In the genomic region with DNA sequence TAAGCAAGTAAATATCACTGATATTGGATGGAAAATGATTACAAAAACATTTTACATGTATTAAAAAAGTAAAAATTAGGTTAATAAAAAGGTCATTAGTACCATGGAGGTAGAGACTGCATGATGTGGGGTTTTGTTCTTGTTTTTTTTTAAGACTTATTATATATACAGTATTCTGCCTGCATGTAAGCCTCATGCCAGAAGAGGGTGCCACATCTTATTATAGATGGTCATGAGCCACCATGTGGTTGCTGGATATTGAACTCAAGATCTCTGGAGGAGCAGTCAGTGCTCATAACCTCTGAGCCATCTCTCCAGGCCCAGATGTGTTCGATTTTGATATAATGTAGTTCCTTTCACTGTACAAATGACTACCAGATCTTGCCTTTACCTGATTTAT, we compare ENCODE assay signal across 22 mouse cellular contexts. TPM values are rescaled to one million over a fixed set of nuclear protein-coding genes. Genes with fewer than 3 reads are reported as not detected.
DNase-seq lines count a peak whose midpoint lies in the region; ATAC-seq and TF ChIP-seq lines count a peak whose summit lies in the region.
"Had no signal": no experiment of that assay in that cellular context is flagged by ENCODE, and none has a peak within 500 bp of the region (broad histone marks: within the 10 kb centered on the region; RNA-seq: fewer than 3 reads in every experiment).

No protein-coding gene starts in this region.

- no peak overlapping the region for H3K4me3 ChIP-seq in kidney, postnatal 0 days (replicated peaks; ENCODE audit: low read depth, low read length)
- H3K4me3 ChIP-seq in kidney, embryonic 14.5 days (ENCODE audit: low read length), result no peak overlapping the region
- no peak overlapping the region for H3K4me3 ChIP-seq in hindbrain, embryonic 14.5 days (replicated peaks; ENCODE audit: low read length)
- H3K4me3 ChIP-seq: liver, embryonic 13.5 days; midbrain, embryonic 13.5 days; myocyte had no signal

- no peak for ATAC-seq in kidney, postnatal 0 days (replicated peaks; ENCODE audit: low FRiP score, low read depth)
- ATAC-seq in kidney, embryonic 14.5 days (ENCODE audit: low FRiP score, low TSS enrichment), result no peak
- no peak for ATAC-seq in hindbrain, embryonic 14.5 days (ENCODE audit: low FRiP score)
- ATAC-seq: hindbrain, embryonic 16.5 days; midbrain, embryonic 13.5 days had no signal

- peak; percentile 48 for TF ChIP-seq CTCF in kidney, postnatal 0 days (IDR thresholded peaks at IDR 0.05; ENCODE audit: low read depth)

- H3K9ac ChIP-seq in kidney, postnatal 0 days (ENCODE audit: low read depth, low read length), result no peak overlapping the region
- H3K9ac ChIP-seq in kidney, embryonic 14.5 days (ENCODE audit: low read depth, low read length), result no peak overlapping the region
- no peak overlapping the region for H3K9ac ChIP-seq in hindbrain, embryonic 14.5 days
- H3K9ac ChIP-seq: liver, embryonic 13.5 days; midbrain, embryonic 13.5 days had no signal

- no peak overlapping the region for H3K27ac ChIP-seq in kidney, postnatal 0 days
- H3K27ac ChIP-seq in kidney, embryonic 14.5 days (ENCODE audit: low read depth, low read length), result no peak overlapping the region
- H3K27ac ChIP-seq in hindbrain, embryonic 14.5 days, result no peak overlapping the region
- H3K27ac ChIP-seq: liver, embryonic 13.5 days; midbrain, embryonic 13.5 days had no signal

- H3K9me3 ChIP-seq in kidney, postnatal 0 days (replicated peaks; ENCODE audit: low read length), result no peaks in the 10 kb centered on the region
- H3K9me3 ChIP-seq in kidney, embryonic 14.5 days (ENCODE audit: control insufficient read depth, low read length), result no peaks in the 10 kb centered on the region
- no peaks in the 10 kb centered on the region for H3K9me3 ChIP-seq in hindbrain, embryonic 14.5 days (ENCODE audit: control insufficient read depth, low read length)
- H3K9me3 ChIP-seq: liver, embryonic 13.5 days; midbrain, embryonic 13.5 days had no signal

- no peaks in the 10 kb centered on the region for H3K27me3 ChIP-seq in kidney, postnatal 0 days (ENCODE audit: insufficient read depth, low read length)
- no peaks in the 10 kb centered on the region for H3K27me3 ChIP-seq in kidney, embryonic 14.5 days (ENCODE audit: control insufficient read depth, insufficient read depth, low read length)
- peaks cover 5% of the 10 kb centered on the region; the same call in 1 of the 2 replicates for H3K27me3 ChIP-seq in hindbrain, embryonic 14.5 days (ENCODE audit: control insufficient read depth, insufficient read depth, low read length)
- H3K27me3 ChIP-seq: liver, embryonic 13.5 days had no signal

- no peak overlapping the region for H3K4me2 ChIP-seq in kidney, postnatal 0 days (ENCODE audit: low read length)
- no peak overlapping the region for H3K4me2 ChIP-seq in kidney, embryonic 14.5 days (replicated peaks; ENCODE audit: low read depth, low read length)
- no peak overlapping the region for H3K4me2 ChIP-seq in hindbrain, embryonic 14.5 days (replicated peaks)
- H3K4me2 ChIP-seq: heart, embryonic 11.5 days; liver, embryonic 13.5 days; midbrain, embryonic 13.5 days had no signal

- no peaks in the 10 kb centered on the region for H3K4me1 ChIP-seq in kidney, postnatal 0 days (replicated peaks; ENCODE audit: insufficient read depth, low read length)
- H3K4me1 ChIP-seq in kidney, embryonic 14.5 days (ENCODE audit: control insufficient read depth, insufficient read depth, low read length), result no peaks in the 10 kb centered on the region
- no peaks in the 10 kb centered on the region for H3K4me1 ChIP-seq in hindbrain, embryonic 14.5 days (replicated peaks; ENCODE audit: control insufficient read depth, insufficient read depth, low read length)
- H3K4me1 ChIP-seq: liver, embryonic 13.5 days; midbrain, embryonic 13.5 days had no signal

- H3K36me3 ChIP-seq in kidney, postnatal 0 days (ENCODE audit: insufficient read depth, low read length), result no peaks in the 10 kb centered on the region
- H3K36me3 ChIP-seq in kidney, embryonic 14.5 days (ENCODE audit: control insufficient read depth, insufficient read depth, low read length), result no peaks in the 10 kb centered on the region
- H3K36me3 ChIP-seq in hindbrain, embryonic 14.5 days (replicated peaks; ENCODE audit: control insufficient read depth, insufficient read depth), result no peaks in the 10 kb centered on the region
- H3K36me3 ChIP-seq: liver, embryonic 13.5 days; midbrain, embryonic 13.5 days had no signal

- DNase-seq in kidney, postnatal 0 days (ENCODE audit: low spot score), result no peak
- DNase-seq in thymus, postnatal 0 days (ENCODE audit: low spot score), result peak; percentile 8
- no peak for DNase-seq in thymus, postnatal 25 days
- peak; percentile 25 for DNase-seq in NIH3T3 (ENCODE audit: low read depth)
- peak; percentile 9 for DNase-seq in naive thymus-derived CD4-positive, alpha-beta T cell, adult 2 months (ENCODE audit: low read depth)
- no peak for DNase-seq in hindbrain, embryonic 14.5 days (ENCODE audit: low spot score)
- no peak for DNase-seq in frontal cortex, postnatal 14 days (ENCODE audit: low spot score in 2 of 2)
- DNase-seq: adrenal gland, postnatal 36 days; cerebellum, adult 9-10 months; embryo, embryonic 11 days; gastrocnemius, postnatal 25 days; heart, postnatal 14 days; liver, embryonic 13.5 days; lung, postnatal 14 days; retina, postnatal 1 day; right cerebral cortex, postnatal 4 days; thymus, adult 18-20 months had no signal

- WGBS in kidney, postnatal 0 days, result 77% methylated on average over 1 of the region's 1 CpGs
- WGBS in kidney, embryonic 14.5 days, result 79% methylated on average over 1 of the region's 1 CpGs
- 92% methylated on average over 1 of the region's 1 CpGs for WGBS in hindbrain, embryonic 14.5 days

RNA-seq across cellular contexts. Expression of gene Car5b, which starts 27.9 kb away (rescaled TPM):
- 6.7 and 6.8 TPM in 2 replicates for polyA plus RNA-seq in kidney, postnatal 0 days (2015; fragmentation: Nextera tagmentation; extraction: Ambion mirVana)
- 0.86 and 1.3 TPM in 2 replicates for polyA plus RNA-seq in kidney, embryonic 14.5 days (2014; fragmentation: Nextera tagmentation; extraction: Ambion mirVana)
- 0.15 and 0.22 TPM in 2 replicates for polyA plus RNA-seq in thymus, postnatal 0 days (2015; fragmentation: Nextera tagmentation; extraction: Ambion mirVana)
- polyA plus RNA-seq in hindbrain, embryonic 14.5 days (2014; fragmentation: Nextera tagmentation; extraction: Ambion mirVana), result 0.95 and 1.1 TPM in 2 replicates

RNA-seq across cellular contexts. Expression of gene Zrsr2, which starts 41.4 kb away (rescaled TPM):
- polyA plus RNA-seq in kidney, postnatal 0 days (2015; fragmentation: Nextera tagmentation; extraction: Ambion mirVana), result 62.2 and 62.4 TPM in 2 replicates
- 63.2 and 71.1 TPM in 2 replicates for polyA plus RNA-seq in kidney, embryonic 14.5 days (2014; fragmentation: Nextera tagmentation; extraction: Ambion mirVana)
- polyA plus RNA-seq in thymus, postnatal 0 days (2015; fragmentation: Nextera tagmentation; extraction: Ambion mirVana), result 51.3 and 55.6 TPM in 2 replicates
- 49.8 and 49.9 TPM in 2 replicates for polyA plus RNA-seq in hindbrain, embryonic 14.5 days (2014; fragmentation: Nextera tagmentation; extraction: Ambion mirVana)

Comparison
In these comparisons a context has a peak if more than half of its experiments do, and no peak if none do; other contexts are left out.
1. DNase-seq: peak in thymus, postnatal 0 days (single experiment), NIH3T3 (single experiment) and naive thymus-derived CD4-positive, alpha-beta T cell, adult 2 months (single experiment); none in kidney, postnatal 0 days (single experiment), thymus, postnatal 25 days (single experiment), hindbrain, embryonic 14.5 days (single experiment) and frontal cortex, postnatal 14 days (0 of 2).